Mouse (Mus musculus): Measurements from ENCODE around the gene Tti1. TPM values are rescaled to one million over a fixed set of nuclear protein-coding genes. Genes with fewer than 3 reads are reported as not detected.

Gene Tti1
- polyA plus RNA-seq, 1 experiment from 2014 or later, result 24.5 TPM

DNA sequence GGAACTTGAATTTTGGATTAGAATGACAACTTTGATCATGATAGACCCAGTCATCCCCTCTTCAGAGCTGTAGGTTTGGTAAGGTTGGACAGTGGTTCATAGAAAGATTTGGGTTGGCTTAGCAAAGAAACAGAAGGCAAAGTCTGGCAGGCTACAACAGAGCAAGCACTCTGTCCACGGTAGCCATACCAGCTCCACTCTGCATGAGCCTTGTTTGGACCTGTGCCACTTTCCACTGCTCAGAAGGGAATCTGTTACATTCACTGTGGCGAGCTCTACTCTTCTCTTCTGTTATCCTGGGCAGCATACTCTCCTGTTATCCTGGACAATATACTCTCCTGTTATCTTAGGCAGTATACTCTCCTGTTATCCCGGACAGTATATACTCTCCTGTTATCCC is 29.4 kb downstream of the Tti1 start:
- Histone ChIP-seq H3K9me3 (replicated peaks; ENCODE audit: control insufficient read depth, low read length) (no peaks in the 10 kb centered on the region), H3K4me2 (no peak overlapping the region), H3K4me1 (ENCODE audit: control insufficient read depth, insufficient read depth, low read length) (0 out of 2 replicates have a peak, but pooled peaks cover 5% of the 10 kb centered on the region), H3K9ac (ENCODE audit: low read depth, low read length) (no peak overlapping the region), H3K36me3 (ENCODE audit: control insufficient read depth, insufficient read depth, low read length) (peaks cover 7% of the 10 kb centered on the region), H3K27ac (ENCODE audit: low read depth, low read length) (no peak overlapping the region), H3K4me3 (ENCODE audit: low read depth, low read length) (no peak overlapping the region), H3K27me3 (ENCODE audit: control insufficient read depth, insufficient read depth, low read length) (no peaks in the 10 kb centered on the region)
- no peak for ATAC-seq (replicated peaks; ENCODE audit: insufficient number of reproducible peaks, low FRiP score, low TSS enrichment)
- 64% methylated on average over 3 of the region's 3 CpGs for WGBS (ENCODE audit: insufficient replicate concordance)

DNA sequence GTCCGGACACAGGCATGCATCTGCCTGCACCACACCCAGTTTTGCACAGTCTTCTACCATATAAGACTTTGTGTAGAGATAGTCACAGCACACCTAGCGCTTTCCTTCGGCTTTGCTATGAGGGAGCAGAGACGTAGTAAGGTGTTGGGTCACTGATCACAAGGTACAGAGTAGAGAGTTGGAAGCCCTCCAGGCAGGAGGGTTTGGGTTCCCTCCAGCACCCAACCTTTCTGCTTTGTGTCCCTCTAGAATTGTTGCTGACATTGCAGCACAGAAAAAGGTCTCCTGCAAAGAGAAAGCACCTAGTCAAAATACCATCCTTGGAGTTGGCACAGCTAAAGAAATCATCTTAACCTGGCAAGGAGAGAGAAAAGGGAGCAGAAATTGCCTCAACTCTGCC is 35.7 kb downstream of the Tti1 start:
- H3K4me3 ChIP-seq (ENCODE audit: low read depth, low read length), result no peak overlapping the region
- H3K9me3 ChIP-seq (replicated peaks; ENCODE audit: control insufficient read depth, low read length), result no peaks in the 10 kb centered on the region
- WGBS (ENCODE audit: insufficient replicate concordance), result 93% methylated on average over 4 of the region's 4 CpGs
- ATAC-seq (replicated peaks; ENCODE audit: insufficient number of reproducible peaks, low FRiP score, low TSS enrichment), result no peak
- no peak overlapping the region for H3K27ac ChIP-seq (ENCODE audit: low read depth, low read length)
- no peak overlapping the region for H3K4me2 ChIP-seq
- no peak overlapping the region for H3K9ac ChIP-seq (ENCODE audit: low read depth, low read length)
- peaks cover 17% of the 10 kb centered on the region for H3K36me3 ChIP-seq (ENCODE audit: control insufficient read depth, insufficient read depth, low read length)
- H3K4me1 ChIP-seq (ENCODE audit: control insufficient read depth, insufficient read depth, low read length), result peaks cover 11% of the 10 kb centered on the region; the same call in 1 of the 2 replicates
- no peaks in the 10 kb centered on the region for H3K27me3 ChIP-seq (ENCODE audit: control insufficient read depth, insufficient read depth, low read length)

DNA sequence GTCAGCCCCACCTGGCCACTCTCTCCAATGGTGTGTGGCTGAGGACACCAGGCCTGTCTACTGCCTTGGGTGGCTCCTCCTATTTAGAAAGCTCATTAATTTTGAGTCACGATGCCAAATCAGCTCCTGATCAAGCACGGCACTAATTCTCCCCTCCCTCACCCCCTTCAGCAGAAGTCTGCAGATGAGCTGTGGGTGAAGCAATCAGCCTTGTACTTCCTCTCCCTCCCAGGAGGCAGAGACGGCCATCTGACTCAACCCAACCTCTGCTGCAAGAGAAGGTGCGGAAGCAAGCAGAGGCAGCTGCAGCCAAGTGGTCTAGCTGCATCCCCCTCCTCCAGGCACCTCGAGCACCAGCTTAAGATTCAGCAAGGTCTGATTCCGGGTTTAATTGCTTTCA is 37.2 kb downstream of the Tti1 start:
- Histone ChIP-seq H3K4me1 (ENCODE audit: control insufficient read depth, insufficient read depth, low read length) (peaks cover 15% of the 10 kb centered on the region; the same call in 1 of the 2 replicates), H3K4me2 (no peak overlapping the region), H3K9ac (ENCODE audit: low read depth, low read length) (no peak overlapping the region), H3K27ac (ENCODE audit: low read depth, low read length) (no peak overlapping the region), H3K36me3 (ENCODE audit: control insufficient read depth, insufficient read depth, low read length) (peaks cover 17% of the 10 kb centered on the region), H3K9me3 (replicated peaks; ENCODE audit: control insufficient read depth, low read length) (no peaks in the 10 kb centered on the region), H3K27me3 (ENCODE audit: control insufficient read depth, insufficient read depth, low read length) (no peaks in the 10 kb centered on the region), H3K4me3 (ENCODE audit: low read depth, low read length) (no peak overlapping the region)
- WGBS (ENCODE audit: insufficient replicate concordance), result 74% methylated on average over 6 of the region's 6 CpGs
- ATAC-seq (replicated peaks; ENCODE audit: insufficient number of reproducible peaks, low FRiP score, low TSS enrichment), result no peak

DNA sequence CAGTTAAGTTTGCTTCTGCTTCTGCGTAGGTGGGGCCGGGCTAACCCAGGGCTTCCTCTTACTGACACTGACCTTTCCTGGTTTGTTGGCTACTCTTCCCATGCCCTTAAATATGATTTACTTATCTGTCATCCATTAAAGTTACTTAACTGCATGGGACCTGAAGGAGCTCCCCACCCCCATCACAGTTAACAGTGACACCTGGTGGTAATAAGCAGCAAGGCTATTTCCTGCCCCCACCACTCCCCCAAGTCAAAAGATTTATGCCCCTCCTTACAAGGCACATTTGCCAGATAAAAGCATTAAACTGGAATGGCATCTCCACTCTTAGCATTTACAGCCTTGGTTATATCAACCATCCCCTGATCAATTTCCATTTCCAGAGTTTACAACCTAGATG is 38.3 kb downstream of the Tti1 start:
- no peaks in the 10 kb centered on the region for H3K27me3 ChIP-seq (ENCODE audit: control insufficient read depth, insufficient read depth, low read length)
- H3K9ac ChIP-seq (ENCODE audit: low read depth, low read length), result no peak overlapping the region
- H3K36me3 ChIP-seq (ENCODE audit: control insufficient read depth, insufficient read depth, low read length), result peaks cover 15% of the 10 kb centered on the region
- no peak for ATAC-seq (replicated peaks; ENCODE audit: insufficient number of reproducible peaks, low FRiP score, low TSS enrichment)
- H3K27ac ChIP-seq (ENCODE audit: low read depth, low read length), result no peak overlapping the region
- H3K4me3 ChIP-seq (ENCODE audit: low read depth, low read length), result no peak overlapping the region
- WGBS (ENCODE audit: insufficient replicate concordance), result 90% methylated on average over 2 of the region's 2 CpGs
- no peaks in the 10 kb centered on the region for H3K9me3 ChIP-seq (replicated peaks; ENCODE audit: control insufficient read depth, low read length)
- H3K4me2 ChIP-seq, result no peak overlapping the region
- H3K4me1 ChIP-seq (ENCODE audit: control insufficient read depth, insufficient read depth, low read length), result peaks cover 21% of the 10 kb centered on the region

DNA sequence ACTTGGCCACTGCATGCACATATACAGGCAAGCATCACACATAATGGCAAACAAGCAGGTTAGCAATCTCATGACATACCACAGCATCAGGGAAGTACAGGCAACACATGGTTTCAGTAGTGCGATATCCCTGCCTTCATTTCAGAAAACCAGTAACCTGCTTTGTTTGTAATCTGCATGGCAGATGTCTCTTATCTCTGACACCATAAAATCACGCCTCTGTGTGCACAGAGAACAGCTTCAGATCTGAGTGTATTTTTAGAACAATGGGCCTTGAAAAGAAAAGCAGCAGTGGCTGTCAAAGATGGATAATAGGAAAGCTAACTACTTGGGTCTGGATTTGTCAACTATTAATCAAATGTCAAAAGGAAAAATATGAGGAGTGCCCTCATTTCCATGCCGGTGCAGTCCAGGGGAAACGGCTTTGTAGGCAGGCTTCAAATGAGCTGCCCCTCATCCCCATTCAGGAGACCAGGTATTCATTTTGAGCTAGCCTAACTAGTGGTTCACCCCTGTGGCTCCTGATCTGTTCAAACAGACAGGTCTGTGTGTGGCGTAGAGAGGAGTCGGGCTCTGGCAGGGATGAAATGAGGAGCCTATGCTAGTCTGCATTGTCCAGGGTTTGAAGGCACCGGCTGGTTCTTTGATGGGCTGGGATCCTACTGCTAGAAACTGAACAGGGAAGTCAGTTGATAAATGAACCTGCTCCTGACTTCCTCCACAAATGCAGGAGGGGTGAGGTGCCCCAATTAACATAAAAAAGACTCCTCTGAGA is 39.6 kb downstream of the Tti1 start:
- no peaks in the 10 kb centered on the region for H3K9me3 ChIP-seq (replicated peaks; ENCODE audit: control insufficient read depth, low read length)
- no peak for ATAC-seq (replicated peaks; ENCODE audit: insufficient number of reproducible peaks, low FRiP score, low TSS enrichment)
- no peak overlapping the region for H3K27ac ChIP-seq (ENCODE audit: low read depth, low read length)
- H3K4me3 ChIP-seq (ENCODE audit: low read depth, low read length), result no peak overlapping the region
- H3K4me1 ChIP-seq (ENCODE audit: control insufficient read depth, insufficient read depth, low read length), result peaks cover 21% of the 10 kb centered on the region
- no peak overlapping the region for H3K9ac ChIP-seq (ENCODE audit: low read depth, low read length)
- 49% methylated on average over 7 of the region's 7 CpGs for WGBS (ENCODE audit: insufficient replicate concordance)
- H3K4me2 ChIP-seq, result no peak overlapping the region
- peaks cover 10% of the 10 kb centered on the region for H3K36me3 ChIP-seq (ENCODE audit: control insufficient read depth, insufficient read depth, low read length)
- no peaks in the 10 kb centered on the region for H3K27me3 ChIP-seq (ENCODE audit: control insufficient read depth, insufficient read depth, low read length)

DNA sequence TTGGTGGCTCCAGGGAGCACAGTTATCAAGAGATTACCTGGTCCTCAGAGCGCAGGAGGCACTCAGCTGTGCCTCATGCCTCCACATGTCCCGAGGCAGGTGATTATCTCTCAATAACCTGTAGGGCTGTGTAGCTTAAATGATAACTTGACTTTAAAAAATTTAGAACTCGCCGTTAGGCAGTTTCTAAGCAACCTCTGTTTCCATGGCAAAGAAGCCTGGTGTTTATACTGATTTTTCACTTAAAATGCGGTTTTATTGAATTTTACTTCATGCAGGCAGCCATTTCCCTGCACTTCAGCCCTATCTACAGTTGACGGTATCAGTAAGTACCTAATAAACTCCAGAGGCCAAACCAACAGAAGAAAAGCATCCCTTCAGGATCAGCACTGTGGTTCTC is 42.0 kb downstream of the Tti1 start:
- Histone ChIP-seq H3K4me2 (no peak overlapping the region), H3K27ac (ENCODE audit: low read depth, low read length) (no peak overlapping the region), H3K9me3 (replicated peaks; ENCODE audit: control insufficient read depth, low read length) (no peaks in the 10 kb centered on the region), H3K9ac (ENCODE audit: low read depth, low read length) (no peak overlapping the region), H3K4me3 (ENCODE audit: low read depth, low read length) (no peak overlapping the region), H3K36me3 (ENCODE audit: control insufficient read depth, insufficient read depth, low read length) (0 out of 2 replicates have a peak, but pooled peaks cover 1% of the 10 kb centered on the region), H3K4me1 (ENCODE audit: control insufficient read depth, insufficient read depth, low read length) (peaks cover 21% of the 10 kb centered on the region), H3K27me3 (ENCODE audit: control insufficient read depth, insufficient read depth, low read length) (no peaks in the 10 kb centered on the region)
- 77% methylated on average over 6 of the region's 6 CpGs for WGBS (ENCODE audit: insufficient replicate concordance)
- ATAC-seq (replicated peaks; ENCODE audit: insufficient number of reproducible peaks, low FRiP score, low TSS enrichment), result no peak

DNA sequence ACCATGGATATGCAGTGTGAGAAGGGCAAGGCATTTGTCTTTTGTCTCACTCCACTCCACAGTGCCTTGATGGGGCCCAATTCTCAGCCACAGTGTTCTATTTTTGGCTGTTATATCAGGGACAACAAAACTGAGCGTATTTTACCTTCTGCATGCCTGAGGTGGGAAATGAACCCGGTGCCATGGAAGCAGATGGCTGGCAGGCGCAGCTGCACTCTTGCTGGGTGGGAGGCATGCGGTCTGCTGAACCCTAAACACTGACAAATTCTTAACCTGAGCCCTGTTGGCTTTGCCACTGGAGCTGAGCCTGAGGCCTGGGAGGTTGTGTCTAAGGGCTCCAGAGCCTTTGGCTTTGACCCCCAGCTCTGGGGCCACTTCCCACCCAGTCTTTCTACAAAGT is 42.6 kb downstream of the Tti1 start:
- H3K27ac ChIP-seq (ENCODE audit: low read depth, low read length), result peak overlapping the region; percentile 36
- no peak overlapping the region for H3K4me2 ChIP-seq
- ATAC-seq (replicated peaks; ENCODE audit: insufficient number of reproducible peaks, low FRiP score, low TSS enrichment), result no peak
- no peak overlapping the region for H3K9ac ChIP-seq (ENCODE audit: low read depth, low read length)
- H3K36me3 ChIP-seq (ENCODE audit: control insufficient read depth, insufficient read depth, low read length), result 0 out of 2 replicates have a peak, but pooled peaks cover 3% of the 10 kb centered on the region
- H3K4me3 ChIP-seq (ENCODE audit: low read depth, low read length), result no peak overlapping the region
- H3K27me3 ChIP-seq (ENCODE audit: control insufficient read depth, insufficient read depth, low read length), result no peaks in the 10 kb centered on the region
- WGBS (ENCODE audit: insufficient replicate concordance), result 61% methylated on average over 4 of the region's 4 CpGs
- H3K9me3 ChIP-seq (replicated peaks; ENCODE audit: control insufficient read depth, low read length), result no peaks in the 10 kb centered on the region
- peaks cover 21% of the 10 kb centered on the region for H3K4me1 ChIP-seq (ENCODE audit: control insufficient read depth, insufficient read depth, low read length)

DNA sequence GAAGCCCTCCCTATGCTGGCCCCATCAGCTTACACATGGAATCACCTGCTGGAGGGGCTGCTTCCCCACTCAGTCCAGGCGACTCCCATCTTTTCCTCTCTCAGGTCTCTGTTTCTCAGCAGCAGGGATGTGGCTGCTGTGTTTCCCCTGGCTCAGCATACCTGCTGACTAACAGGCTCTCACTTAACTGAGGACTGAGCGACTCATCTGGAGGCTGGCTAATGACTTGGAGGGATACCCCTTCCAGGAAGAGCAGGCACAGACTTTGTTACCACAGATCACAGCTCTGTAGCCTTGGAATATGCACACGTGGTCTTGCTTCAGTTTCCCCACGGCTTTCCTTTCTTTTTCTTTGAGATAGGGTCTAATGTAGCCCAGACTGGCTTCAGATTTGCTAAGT is 45.0 kb downstream of the Tti1 start:
- Histone ChIP-seq H3K36me3 (ENCODE audit: control insufficient read depth, insufficient read depth, low read length) (0 out of 2 replicates have a peak, but pooled peaks cover 3% of the 10 kb centered on the region), H3K4me3 (ENCODE audit: low read depth, low read length) (no peak overlapping the region), H3K27me3 (ENCODE audit: control insufficient read depth, insufficient read depth, low read length) (no peaks in the 10 kb centered on the region), H3K4me2 (no peak overlapping the region), H3K9me3 (replicated peaks; ENCODE audit: control insufficient read depth, low read length) (no peaks in the 10 kb centered on the region), H3K27ac (ENCODE audit: low read depth, low read length) (no peak overlapping the region), H3K9ac (ENCODE audit: low read depth, low read length) (no peak overlapping the region), H3K4me1 (ENCODE audit: control insufficient read depth, insufficient read depth, low read length) (peaks cover 13% of the 10 kb centered on the region)
- ATAC-seq (replicated peaks; ENCODE audit: insufficient number of reproducible peaks, low FRiP score, low TSS enrichment), result no peak
- WGBS (ENCODE audit: insufficient replicate concordance), result 88% methylated on average over 4 of the region's 4 CpGs

DNA sequence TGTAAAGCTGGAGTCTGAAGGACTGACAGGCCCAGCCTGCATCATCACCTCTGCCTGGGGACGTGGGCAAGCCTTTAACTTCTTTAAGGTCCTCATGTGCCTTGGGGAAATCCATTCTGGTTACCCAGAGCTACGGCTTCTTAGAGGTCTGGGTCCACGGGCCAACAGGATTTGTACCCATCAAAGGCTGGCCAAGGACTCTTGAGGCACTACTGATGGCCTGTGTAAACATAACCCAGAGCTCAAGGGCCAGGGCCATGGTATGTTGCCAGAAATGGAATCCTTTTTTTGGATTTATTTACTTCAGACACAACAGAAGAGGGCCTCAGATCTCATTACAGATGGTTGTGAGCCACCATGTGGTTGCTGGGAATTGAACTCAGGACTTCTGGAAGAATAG is 45.5 kb downstream of the Tti1 start:
- WGBS (ENCODE audit: insufficient replicate concordance), result 76% methylated on average over 3 of the region's 3 CpGs
- H3K27me3 ChIP-seq (ENCODE audit: control insufficient read depth, insufficient read depth, low read length), result no peaks in the 10 kb centered on the region

More for the DNA sequence above, 45.5 kb downstream of the Tti1 start:
- H3K9ac ChIP-seq (ENCODE audit: low read depth, low read length), result no peak overlapping the region
- H3K9me3 ChIP-seq (replicated peaks; ENCODE audit: control insufficient read depth, low read length), result no peaks in the 10 kb centered on the region
- no peak overlapping the region for H3K4me2 ChIP-seq
- H3K4me1 ChIP-seq (ENCODE audit: control insufficient read depth, insufficient read depth, low read length), result peaks cover 10% of the 10 kb centered on the region; the same call in 1 of the 2 replicates
- no peak for ATAC-seq (replicated peaks; ENCODE audit: insufficient number of reproducible peaks, low FRiP score, low TSS enrichment)
- H3K4me3 ChIP-seq (ENCODE audit: low read depth, low read length), result no peak overlapping the region
- H3K36me3 ChIP-seq (ENCODE audit: control insufficient read depth, insufficient read depth, low read length), result 0 out of 2 replicates have a peak, but pooled peaks cover 3% of the 10 kb centered on the region
- no peak overlapping the region for H3K27ac ChIP-seq (ENCODE audit: low read depth, low read length)

Measured in heart, embryonic 11.5 days (tissue).